Mouse (Mus musculus) limb, embryonic 11.5 days (tissue): Measurements from ENCODE around the gene Slc9c1. TPM values are rescaled to one million over a fixed set of nuclear protein-coding genes. Genes with fewer than 3 reads are reported as not detected.
A peak's percentile ranks its signal among the peaks of the same experiment; 100 is the strongest.

ENCODE experiments used
- ATAC-seq: fragments of 200-750 bp; cut with Nextera tagmentation; 2 replicates; pipeline ENCODE4 v1.8.0; 2017; ENCODE audit warnings: low read depth; ENCODE audit not compliant: insufficient number of reproducible peaks, low FRiP score, low TSS enrichment
- DNase-seq: peaks from one replicate; pipeline ENCODE4 v3.0.0-alpha.2; 2015; ENCODE audit warnings: low spot score
- H3K27ac ChIP-seq: fragments of 300-500 bp; sonication (generic); replicated peaks from 2 replicates; pipeline ENCODE4 v1.5.1; 2014; ENCODE audit warnings: low read depth, mild to moderate bottlenecking, low read length
- H3K27me3 ChIP-seq: fragments of 300-500 bp; sonication (generic); 2 replicates; pipeline ENCODE4 v1.6.1; 2014; ENCODE audit warnings: mild to moderate bottlenecking, low read length, mixed read lengths; ENCODE audit not compliant: control insufficient read depth, insufficient read depth
- H3K36me3 ChIP-seq: fragments of 300-500 bp; sonication (generic); 2 replicates; pipeline ENCODE4 v1.6.1; 2014; ENCODE audit warnings: mild to moderate bottlenecking, low read length, moderate library complexity, mixed read lengths; ENCODE audit not compliant: control insufficient read depth, insufficient read depth
- H3K4me1 ChIP-seq: fragments of 300-500 bp; sonication (generic); 2 replicates; pipeline ENCODE4 v1.6.1; 2014; ENCODE audit warnings: low read length, mixed read lengths; ENCODE audit not compliant: control insufficient read depth, insufficient read depth
- H3K4me2 ChIP-seq: fragments of 300-500 bp; sonication (generic); 2 replicates; pipeline ENCODE4 v1.6.1; 2014; ENCODE audit warnings: low read depth, mild to moderate bottlenecking, moderate library complexity; ENCODE audit not compliant: severe bottlenecking
- H3K4me3 ChIP-seq: fragments of 300-500 bp; sonication (generic); 2 replicates; pipeline ENCODE4 v1.5.1; 2014; ENCODE audit warnings: low read depth, low read length
- H3K9ac ChIP-seq: fragments of 300-500 bp; sonication (generic); 2 replicates; pipeline ENCODE4 v1.6.1; 2014; ENCODE audit warnings: mild to moderate bottlenecking, low read length
- H3K9me3 ChIP-seq: fragments of 300-500 bp; sonication (generic); 2 replicates; pipeline ENCODE4 v1.6.1; 2016; ENCODE audit warnings: low read length; ENCODE audit not compliant: control insufficient read depth
- WGBS: fragments of 180-500 bp; shearing (Covaris S2); extraction: QIAGEN DNeasy Blood & Tissue Kit; methylation state at CpG from one replicate; pipeline ENCODE4 v1.1.7; 2014; 5-methylcytosine and 5-hydroxymethylcytosine counted together
- polyA plus RNA-seq: library from polyadenylated mRNA; unstranded; fragments of >200 nt; fragmentation: Nextera tagmentation; extraction: Ambion mirVana; gene quantifications from 2 replicates; pipeline ENCODE4 v1.2.1, GENCODE M21; 2014

The Slc9c1 gene
- polyA plus RNA-seq, 1 experiment from 2014 or later: not detected

DNA sequence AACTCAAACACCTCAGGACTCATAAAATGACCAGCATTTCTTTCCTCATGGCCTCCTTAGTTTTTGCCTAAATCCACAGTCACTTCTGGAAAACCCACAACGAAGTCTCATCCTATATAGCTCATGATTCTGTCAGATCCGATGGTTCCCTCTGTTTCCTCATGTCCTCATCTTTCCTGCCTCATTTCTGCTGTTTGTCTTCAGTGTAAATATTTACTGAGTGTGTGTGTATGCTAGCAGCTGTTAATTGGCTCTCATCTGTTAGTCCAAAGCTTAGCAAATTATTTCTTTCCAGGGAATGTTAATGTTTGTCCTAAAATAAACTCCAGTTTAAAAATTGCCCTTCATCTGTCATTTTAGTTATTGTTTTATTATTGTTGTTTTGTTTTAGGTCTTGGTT lies 16.5 kb downstream of the Slc9c1 start:
- DNase-seq: no peak
- Histone ChIP-seq H3K36me3 (no peaks in the 10 kb centered on the region), H3K9me3 (no peaks in the 10 kb centered on the region), H3K4me1 (no peaks in the 10 kb centered on the region), H3K27ac (no peak overlapping the region), H3K27me3 (no peaks in the 10 kb centered on the region), H3K9ac (no peak overlapping the region), H3K4me3 (no peak overlapping the region), H3K4me2 (no peak overlapping the region)
- WGBS: 81% methylated on average over 2 of the region's 2 CpGs
- ATAC-seq: no peak

DNA sequence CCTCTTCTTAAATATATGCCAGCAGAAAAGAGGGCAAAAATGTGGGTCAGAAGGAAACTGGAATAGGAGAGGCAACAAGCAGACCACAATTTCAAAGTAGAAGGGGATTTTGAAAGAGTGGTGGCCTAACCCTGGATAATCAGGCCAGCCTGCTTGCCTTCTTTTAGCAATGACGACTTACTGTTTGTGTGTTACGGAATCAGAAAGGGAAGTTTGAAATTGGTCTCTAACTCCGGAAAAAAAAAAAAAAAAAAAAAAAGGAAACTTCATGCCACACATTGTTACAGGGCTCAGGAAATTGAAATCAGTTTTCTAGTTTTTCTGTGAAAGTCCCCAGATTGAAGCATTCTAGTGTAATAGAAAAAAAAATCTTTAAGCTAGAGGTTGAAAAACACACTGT lies 26.6 kb downstream of the Slc9c1 start:
- H3K27ac ChIP-seq: no peak overlapping the region
- no peaks in the 10 kb centered on the region for H3K4me1 ChIP-seq
- no peak overlapping the region for H3K9ac ChIP-seq
- WGBS: 65% methylated on average over 3 of the region's 3 CpGs
- no peak overlapping the region for H3K4me2 ChIP-seq
- ATAC-seq: no peak
- no peaks in the 10 kb centered on the region for H3K36me3 ChIP-seq
- no peak overlapping the region for H3K4me3 ChIP-seq
- DNase-seq: no peak
- no peaks in the 10 kb centered on the region for H3K27me3 ChIP-seq
- no peaks in the 10 kb centered on the region for H3K9me3 ChIP-seq

DNA sequence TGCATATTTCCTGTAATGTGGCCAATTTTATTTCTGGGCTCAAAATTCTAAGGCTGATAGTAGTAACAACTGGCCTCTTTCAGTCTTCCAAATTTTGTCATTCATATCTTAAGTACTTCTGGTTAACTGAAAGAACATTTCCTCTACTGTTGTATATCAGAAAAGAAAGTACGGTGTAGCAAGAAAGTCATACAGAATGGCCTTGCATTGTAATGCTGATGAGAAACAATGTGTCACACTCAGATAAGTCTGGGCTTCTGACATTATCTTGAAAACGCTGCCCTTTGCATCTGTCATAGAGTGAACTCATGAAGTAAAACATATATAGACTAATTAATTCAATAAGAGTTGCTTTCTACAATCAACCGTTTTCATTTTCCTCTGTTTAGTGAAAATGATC lies 37.2 kb downstream of the Slc9c1 start:
- Histone ChIP-seq H3K4me1 (no peaks in the 10 kb centered on the region), H3K27ac (no peak overlapping the region), H3K9me3 (no peaks in the 10 kb centered on the region), H3K27me3 (no peaks in the 10 kb centered on the region), H3K36me3 (no peaks in the 10 kb centered on the region), H3K9ac (no peak overlapping the region), H3K4me3 (no peak overlapping the region), H3K4me2 (no peak overlapping the region)
- 90% methylated on average over 3 of the region's 3 CpGs for WGBS
- DNase-seq (no peak), ATAC-seq (no peak)

DNA sequence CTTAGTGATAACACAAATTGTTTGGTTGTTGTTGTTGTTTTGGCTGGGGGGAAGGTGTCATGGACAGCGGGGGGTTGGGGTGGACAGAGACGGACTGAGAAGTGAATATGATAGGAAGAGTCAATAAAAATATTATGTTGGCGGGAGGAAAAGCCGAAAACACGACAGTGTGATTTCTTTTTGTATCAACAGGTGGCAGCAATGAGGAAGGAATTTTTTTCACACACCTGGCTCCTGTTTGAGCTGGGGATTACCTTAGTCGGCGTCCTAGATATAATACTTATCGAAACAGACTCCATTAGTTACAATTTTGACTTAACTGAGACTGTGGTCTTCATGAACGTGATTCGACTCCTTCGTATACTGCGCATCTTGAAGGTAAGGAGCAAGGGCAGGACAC lies 44.8 kb downstream of the Slc9c1 start:
- Histone ChIP-seq H3K9me3 (no peaks in the 10 kb centered on the region), H3K27me3 (no peaks in the 10 kb centered on the region), H3K4me1 (no peaks in the 10 kb centered on the region), H3K36me3 (no peaks in the 10 kb centered on the region), H3K9ac (no peak overlapping the region), H3K27ac (no peak overlapping the region), H3K4me2 (no peak overlapping the region), H3K4me3 (no peak overlapping the region)
- no peak for DNase-seq
- 61% methylated on average over 12 of the region's 12 CpGs for WGBS
- ATAC-seq: no peak

DNA sequence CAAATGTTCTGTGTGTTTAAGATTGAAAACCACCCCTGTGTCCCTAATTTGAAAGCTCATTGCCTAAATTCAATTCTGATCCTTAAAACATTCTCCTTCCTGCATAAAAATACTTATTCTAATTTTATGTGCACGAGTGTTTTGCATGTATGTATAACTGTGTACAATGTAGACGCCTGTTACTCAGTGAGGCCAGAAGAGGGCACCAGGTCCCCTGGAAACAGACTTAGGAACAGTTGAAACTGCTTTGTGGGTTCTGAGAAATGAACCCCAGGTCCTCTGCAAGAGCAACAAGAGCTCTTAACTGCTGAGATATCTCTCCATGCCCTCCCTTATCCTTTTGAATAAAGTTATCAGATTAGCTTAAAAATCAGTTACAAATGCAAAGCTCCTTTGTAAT lies 47.4 kb downstream of the Slc9c1 start:
- H3K4me1 ChIP-seq: no peaks in the 10 kb centered on the region
- no peaks in the 10 kb centered on the region for H3K9me3 ChIP-seq
- DNase-seq (peak; percentile 38), ATAC-seq (no peak)
- H3K4me2 ChIP-seq: no peak overlapping the region
- H3K36me3 ChIP-seq: no peaks in the 10 kb centered on the region
- H3K27me3 ChIP-seq: no peaks in the 10 kb centered on the region
- H3K4me3 ChIP-seq: no peak overlapping the region
- 26% methylated on average over 2 of the region's 2 CpGs for WGBS
- H3K9ac ChIP-seq: no peak overlapping the region
- H3K27ac ChIP-seq: no peak overlapping the region

DNA sequence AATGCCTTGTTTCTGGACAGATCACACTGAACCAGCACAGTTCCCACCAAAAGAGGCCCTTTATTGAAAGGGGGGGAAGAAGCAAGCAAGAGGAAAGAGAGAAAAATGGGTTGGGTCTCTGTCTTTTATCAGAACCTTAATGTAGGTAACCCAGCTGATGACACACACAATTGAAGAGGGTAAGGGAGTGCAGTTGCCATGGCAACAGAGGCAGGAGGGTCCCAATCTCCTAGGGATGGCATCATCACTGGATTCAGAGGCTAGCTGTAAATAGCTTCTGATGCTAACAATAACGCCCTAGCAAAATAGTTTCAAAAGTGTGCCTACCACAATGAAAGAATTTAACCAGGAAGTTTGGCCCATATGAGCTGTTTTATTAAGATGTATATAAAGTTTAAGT lies 58.5 kb downstream of the Slc9c1 start:
- DNase-seq (no peak), ATAC-seq (no peak)
- Histone ChIP-seq H3K9me3 (no peaks in the 10 kb centered on the region), H3K4me1 (no peaks in the 10 kb centered on the region), H3K9ac (no peak overlapping the region), H3K27ac (no peak overlapping the region), H3K4me2 (no peak overlapping the region), H3K36me3 (no peaks in the 10 kb centered on the region), H3K27me3 (no peaks in the 10 kb centered on the region), H3K4me3 (no peak overlapping the region)
- whole genome bisulfite sequencing: 87% methylated on average over 1 of the region's 1 CpGs

DNA sequence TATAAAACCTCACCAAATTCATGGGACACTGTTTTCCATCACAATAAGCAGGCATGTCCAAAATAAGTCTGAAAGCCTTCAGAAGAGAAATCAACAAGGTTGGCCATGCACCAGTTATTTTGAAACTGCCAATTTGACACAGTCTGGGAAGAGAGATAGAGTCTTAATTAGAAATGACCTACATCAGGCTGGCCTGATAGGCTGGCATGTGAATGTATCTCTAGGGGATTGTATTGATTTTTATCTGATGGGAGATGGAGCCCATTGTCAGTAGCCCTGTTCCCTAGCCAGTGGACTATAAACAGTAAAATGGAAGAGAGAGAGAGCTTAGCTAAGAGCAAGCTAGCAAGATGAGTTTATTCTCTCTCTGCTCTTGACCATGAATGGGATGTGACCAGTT lies 60.4 kb downstream of the Slc9c1 start:
- no peaks in the 10 kb centered on the region for H3K9me3 ChIP-seq
- DNase-seq: no peak
- no peak overlapping the region for H3K9ac ChIP-seq
- no peak overlapping the region for H3K27ac ChIP-seq
- no peaks in the 10 kb centered on the region for H3K36me3 ChIP-seq
- no peak overlapping the region for H3K4me3 ChIP-seq
- H3K4me1 ChIP-seq: no peaks in the 10 kb centered on the region
- no peak for ATAC-seq
- no peak overlapping the region for H3K4me2 ChIP-seq
- H3K27me3 ChIP-seq: no peaks in the 10 kb centered on the region

DNA sequence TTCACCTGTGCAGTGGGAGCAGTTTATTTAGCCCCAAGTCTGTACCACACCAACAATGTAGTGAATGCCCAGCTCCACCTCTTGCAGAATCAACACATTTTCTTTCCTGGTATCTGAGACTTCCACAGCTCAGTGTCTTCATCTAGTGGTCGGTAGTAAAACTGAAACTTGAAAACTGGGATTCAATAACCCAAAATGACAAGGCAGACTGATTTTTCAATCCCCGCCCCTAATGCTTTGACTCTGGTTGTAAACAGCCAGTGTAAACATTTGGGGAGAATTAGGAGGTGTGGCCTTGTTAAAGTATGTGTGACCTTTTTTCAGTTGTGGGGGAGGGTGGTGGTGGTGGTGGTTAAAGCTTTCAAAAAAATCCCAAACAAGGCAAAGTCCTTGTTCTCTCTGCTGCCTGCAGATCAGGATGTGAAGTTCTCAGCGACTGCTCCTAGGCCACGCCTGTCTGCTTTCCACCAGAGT lies 73.4 kb downstream of the Slc9c1 start:
- ATAC-seq (no peak), DNase-seq (no peak)
- 39% methylated on average over 4 of the region's 4 CpGs for WGBS
- no peaks in the 10 kb centered on the region for H3K9me3 ChIP-seq
- H3K27me3 ChIP-seq: no peaks in the 10 kb centered on the region
- H3K36me3 ChIP-seq: no peaks in the 10 kb centered on the region
- no peak overlapping the region for H3K27ac ChIP-seq
- no peak overlapping the region for H3K4me3 ChIP-seq
- no peaks in the 10 kb centered on the region for H3K4me1 ChIP-seq
- no peak overlapping the region for H3K4me2 ChIP-seq
- no peak overlapping the region for H3K9ac ChIP-seq

DNA sequence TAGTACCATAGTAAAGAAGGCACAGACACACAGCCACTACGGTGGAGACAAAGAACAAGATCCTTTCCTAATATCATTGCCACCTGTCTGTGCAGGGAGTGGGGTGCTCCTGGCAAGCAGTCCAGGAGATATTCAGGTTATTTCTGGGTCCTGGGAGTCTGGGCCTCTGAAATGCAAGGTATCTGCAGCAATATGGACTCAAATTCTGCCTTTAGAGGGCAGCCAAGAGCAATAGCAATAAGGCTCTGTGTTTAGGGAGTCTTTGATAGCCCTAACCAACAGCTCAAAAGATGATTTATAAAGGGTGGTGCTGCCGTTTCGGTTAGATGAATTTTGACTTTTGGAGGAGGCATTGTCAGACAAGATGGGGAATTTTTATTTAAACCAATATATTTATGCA lies 74.2 kb downstream of the Slc9c1 start:
- no peak overlapping the region for H3K27ac ChIP-seq
- H3K4me1 ChIP-seq: no peaks in the 10 kb centered on the region
- no peak overlapping the region for H3K4me3 ChIP-seq
- H3K4me2 ChIP-seq: no peak overlapping the region
- DNase-seq: no peak
- no peak overlapping the region for H3K9ac ChIP-seq
- no peaks in the 10 kb centered on the region for H3K9me3 ChIP-seq
- no peaks in the 10 kb centered on the region for H3K27me3 ChIP-seq
- no peaks in the 10 kb centered on the region for H3K36me3 ChIP-seq
- no peak for ATAC-seq
- WGBS: 79% methylated on average over 3 of the region's 3 CpGs
